Mouse (Mus musculus) brain, embryonic 14.5 days (tissue): ENCODE data around the gene Raf1.

ENCODE experiments used
- CTCF ChIP-seq: fragments of 200-500 bp; IDR thresholded peaks from 2 replicates; pipeline ENCODE4 v1.5.1; 2012; ENCODE audit warnings: inconsistent platforms, mild to moderate bottlenecking, moderate library complexity, borderline replicate concordance; ENCODE audit not compliant: insufficient read depth, insufficient read length; ENCODE audit errors: extremely low read depth
- POLR2A ChIP-seq: fragments of 200-500 bp; IDR thresholded peaks from 2 replicates; pipeline ENCODE4 v1.6.1; 2012; ENCODE audit warnings: mild to moderate bottlenecking, inconsistent platforms, borderline replicate concordance; ENCODE audit not compliant: poor library complexity, insufficient read depth, insufficient read length, severe bottlenecking; ENCODE audit errors: extremely low read depth

- TF ChIP-seq POLR2A (no peak), CTCF (no peak)
Measured at GRCm38 (mm10) chr6:115678012-115678411, 1.6 kb upstream of the Raf1 start.
